Mouse (Mus musculus) hindbrain, embryonic 15.5 days (tissue): ENCODE measurements around the gene Sirt7. TPM values are rescaled to one million over a fixed set of nuclear protein-coding genes. Genes with fewer than 3 reads are reported as not detected.

Experiments
- ATAC-seq: fragments of 200-750 bp; cut with Nextera tagmentation; 2 replicates; pipeline ENCODE4 v1.8.0; 2017; ENCODE audit warnings: low read depth, moderate number of reproducible peaks, moderate TSS enrichment; ENCODE audit not compliant: low FRiP score
- H3K27ac ChIP-seq: fragments of 300-500 bp; sonication (generic); replicated peaks from 2 replicates; pipeline ENCODE4 v1.5.1; 2015; ENCODE audit warnings: mild to moderate bottlenecking, inconsistent platforms
- H3K27me3 ChIP-seq: fragments of 300-500 bp; sonication (generic); 2 replicates; pipeline ENCODE4 v1.6.1; 2015; ENCODE audit warnings: control low read depth, inconsistent platforms
- H3K36me3 ChIP-seq: fragments of 300-500 bp; sonication (generic); 2 replicates; pipeline ENCODE4 v1.6.1; 2015; ENCODE audit warnings: control low read depth, inconsistent platforms
- H3K4me1 ChIP-seq: fragments of 300-500 bp; sonication (generic); replicated peaks from 2 replicates; pipeline ENCODE4 v1.6.1; 2015; ENCODE audit warnings: control low read depth, inconsistent platforms
- H3K4me2 ChIP-seq: fragments of 300-500 bp; sonication (generic); 2 replicates; pipeline ENCODE4 v1.6.1; 2015; ENCODE audit warnings: moderate library complexity, mild to moderate bottlenecking, inconsistent platforms
- H3K4me3 ChIP-seq: fragments of 300-500 bp; sonication (generic); 2 replicates; pipeline ENCODE4 v1.5.1; 2015; ENCODE audit warnings: mild to moderate bottlenecking, inconsistent platforms
- H3K9ac ChIP-seq: fragments of 300-500 bp; sonication (generic); 2 replicates; pipeline ENCODE4 v1.6.1; 2015; ENCODE audit warnings: inconsistent platforms
- H3K9me3 ChIP-seq: fragments of 300-500 bp; sonication (generic); 2 replicates; pipeline ENCODE4 v1.6.1; 2016; ENCODE audit warnings: control low read depth, inconsistent platforms
- WGBS: fragments of 180-500 bp; shearing (Covaris S2); methylation state at CpG from one replicate; pipeline ENCODE4 v1.1.7; 2015; 5-methylcytosine and 5-hydroxymethylcytosine counted together
- polyA plus RNA-seq: library from polyadenylated mRNA; unstranded; fragments of >200 nt; fragmentation: Nextera tagmentation; extraction: Ambion mirVana; gene quantifications from 2 replicates; pipeline ENCODE4 v1.2.1, GENCODE M21; 2015

Sirt7 gene
- polyA plus RNA-seq, 1 experiment from 2014 or later: 45.6 TPM

GRCm38 (mm10) chr11:120613481-120613972 lies 11.5 kb downstream of the Sirt7 start:
- ATAC-seq: no peak
- H3K36me3 ChIP-seq: peaks cover 36% of the 10 kb centered on the region
- no peaks in the 10 kb centered on the region; the same call in 1 of the 2 replicates for H3K27me3 ChIP-seq
- no peak overlapping the region for H3K4me2 ChIP-seq
- peaks cover 26% of the 10 kb centered on the region for H3K4me1 ChIP-seq
- no peak overlapping the region for H3K9ac ChIP-seq
- H3K27ac ChIP-seq: no peak overlapping the region
- H3K4me3 ChIP-seq: no peak overlapping the region
- WGBS: 87% methylated on average over 10 of the region's 10 CpGs
- no peaks in the 10 kb centered on the region for H3K9me3 ChIP-seq

GRCm38 (mm10) chr11:120612763-120613162 lies 12.3 kb downstream of the Sirt7 start:
- no peak overlapping the region for H3K9ac ChIP-seq
- ATAC-seq: no peak
- no peak overlapping the region for H3K4me3 ChIP-seq
- peaks cover 31% of the 10 kb centered on the region for H3K4me1 ChIP-seq
- H3K9me3 ChIP-seq: no peaks in the 10 kb centered on the region
- no peak overlapping the region for H3K4me2 ChIP-seq
- WGBS: 55% methylated on average over 6 of the region's 6 CpGs
- peaks cover 32% of the 10 kb centered on the region for H3K36me3 ChIP-seq
- no peaks in the 10 kb centered on the region; the same call in 1 of the 2 replicates for H3K27me3 ChIP-seq
- H3K27ac ChIP-seq: no peak overlapping the region

- no peaks in the 10 kb centered on the region for H3K9me3 ChIP-seq
- no peak overlapping the region for H3K9ac ChIP-seq
- no peaks in the 10 kb centered on the region; the same call in 1 of the 2 replicates for H3K27me3 ChIP-seq
- H3K36me3 ChIP-seq: peaks cover 35% of the 10 kb centered on the region
- no peak overlapping the region for H3K4me3 ChIP-seq
- no peak for ATAC-seq
- WGBS: 81% methylated on average over 9 of the region's 9 CpGs
- H3K27ac ChIP-seq: no peak overlapping the region
- H3K4me1 ChIP-seq: peaks cover 15% of the 10 kb centered on the region
- H3K4me2 ChIP-seq: no peak overlapping the region
Measured at GRCm38 (mm10) chr11:120610477-120611046, 14.5 kb downstream of the Sirt7 start.

DNA sequence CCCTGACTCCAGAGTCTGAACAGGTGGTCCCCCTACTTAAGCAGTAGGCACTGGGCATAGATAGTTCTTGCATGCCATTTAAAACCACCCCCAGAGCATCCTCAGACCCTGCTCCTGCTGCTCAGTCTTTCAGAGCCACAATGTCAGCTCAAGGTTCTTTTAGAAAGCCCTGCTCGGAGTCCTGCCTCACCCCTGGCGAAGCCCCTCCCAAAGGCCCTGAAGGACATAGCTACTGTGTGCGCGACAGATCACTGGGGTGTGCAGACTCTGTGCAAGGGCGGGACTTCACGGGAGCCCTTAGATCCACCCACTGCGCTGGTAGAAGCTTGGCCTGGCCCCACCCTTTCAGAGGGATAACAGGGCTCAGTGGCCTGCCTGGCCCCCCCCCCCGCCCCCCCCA lies 15.8 kb downstream of the Sirt7 start:
- no peak overlapping the region for H3K4me3 ChIP-seq
- no peak overlapping the region for H3K27ac ChIP-seq
- no peak overlapping the region for H3K9ac ChIP-seq
- WGBS: 46% methylated on average over 8 of the region's 8 CpGs
- no peaks in the 10 kb centered on the region; the same call in 1 of the 2 replicates for H3K27me3 ChIP-seq
- H3K36me3 ChIP-seq: peaks cover 45% of the 10 kb centered on the region
- H3K4me1 ChIP-seq: peaks cover 8% of the 10 kb centered on the region
- peak overlapping the region; percentile 47; the same call in 1 of the 2 replicates for H3K4me2 ChIP-seq
- H3K9me3 ChIP-seq: no peaks in the 10 kb centered on the region
- ATAC-seq: no peak

- peak within 1 kb of the TSS; percentile 11 for H3K4me3 ChIP-seq
- 0 out of 2 replicates have a peak within 1 kb of the TSS, but pooled peaks have one; percentile 12 for H3K9ac ChIP-seq
- peak within 1 kb of the TSS; percentile 47 for H3K4me2 ChIP-seq
- no peaks in the 10 kb centered on the region for H3K9me3 ChIP-seq
- 9% methylated on average over 44 of the region's 45 CpGs for WGBS
- H3K36me3 ChIP-seq: peaks cover 45% of the 10 kb centered on the region
- no peak for ATAC-seq
- no peaks in the 10 kb centered on the region; the same call in 1 of the 2 replicates for H3K27me3 ChIP-seq
- H3K4me1 ChIP-seq: peaks cover 8% of the 10 kb centered on the region
- H3K27ac ChIP-seq: no peak within 1 kb of the TSS
Measured at GRCm38 (mm10) chr11:120608241-120609034, 16.6 kb downstream of the Sirt7 start, which contains the start of gene Npb. Gene Npb (plus strand): TSS chr11:120608477.

DNA sequence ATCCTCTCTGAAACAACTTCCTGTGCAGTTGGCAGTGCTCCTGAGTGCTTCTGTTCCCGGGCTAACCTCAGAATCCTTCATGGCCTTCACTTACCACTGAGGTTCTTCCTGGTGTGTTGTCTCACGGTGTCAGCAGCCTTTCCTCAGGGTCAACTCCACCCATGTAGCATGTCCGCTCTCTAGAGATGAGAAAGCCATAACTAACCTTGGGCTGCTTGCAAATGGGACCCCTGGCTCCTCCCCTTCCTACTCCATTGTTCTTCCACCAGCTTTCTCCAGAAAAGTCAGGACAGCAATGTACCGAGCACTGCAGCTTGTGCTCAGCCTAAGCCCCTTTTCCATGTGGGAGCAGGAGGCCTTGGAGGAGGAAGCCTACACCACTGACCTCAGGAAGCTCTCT lies 18.3 kb downstream of the Sirt7 start:
- WGBS: 79% methylated on average over 4 of the region's 4 CpGs
- Histone ChIP-seq H3K27me3 (no peaks in the 10 kb centered on the region; the same call in 1 of the 2 replicates), H3K4me3 (no peak overlapping the region), H3K36me3 (peaks cover 46% of the 10 kb centered on the region), H3K9me3 (no peaks in the 10 kb centered on the region), H3K4me1 (peaks cover 8% of the 10 kb centered on the region), H3K9ac (no peak overlapping the region), H3K27ac (no peak overlapping the region), H3K4me2 (no peak overlapping the region)
- no peak for ATAC-seq

DNA sequence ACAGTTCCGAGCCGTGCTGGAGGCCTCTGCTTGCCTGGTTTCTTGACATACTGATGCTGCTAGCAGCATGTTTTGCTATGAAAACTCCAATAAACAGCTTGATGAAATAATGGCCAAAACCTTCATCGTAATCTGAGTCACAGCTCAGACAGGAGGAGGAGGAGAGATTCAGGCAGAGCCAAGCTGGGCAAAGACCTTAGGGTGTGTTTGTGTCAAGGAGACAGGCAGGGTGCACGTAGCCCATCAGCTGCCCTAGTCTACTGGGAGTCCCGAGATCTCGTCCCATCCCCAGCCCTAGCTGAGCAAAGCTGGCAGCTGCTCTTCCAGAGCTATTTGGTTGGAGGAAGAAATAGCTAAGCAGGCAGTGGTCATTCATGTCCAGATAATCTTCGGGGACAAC lies 19.4 kb downstream of the Sirt7 start:
- WGBS: 91% methylated on average over 7 of the region's 7 CpGs
- peaks cover 8% of the 10 kb centered on the region for H3K4me1 ChIP-seq
- no peaks in the 10 kb centered on the region for H3K9me3 ChIP-seq

GRCm38 (mm10) chr11:120603545-120603944 lies 21.5 kb downstream of the Sirt7 start:
- Histone ChIP-seq H3K36me3 (peaks cover 37% of the 10 kb centered on the region), H3K9me3 (no peaks in the 10 kb centered on the region), H3K9ac (no peak overlapping the region), H3K4me1 (peaks cover 12% of the 10 kb centered on the region), H3K4me2 (no peak overlapping the region), H3K27ac (no peak overlapping the region), H3K4me3 (no peak overlapping the region), H3K27me3 (no peaks in the 10 kb centered on the region)
- ATAC-seq: no peak
- 87% methylated on average over 2 of the region's 2 CpGs for WGBS

More for the DNA sequence above, 19.4 kb downstream of the Sirt7 start:
- no peak for ATAC-seq
- no peak overlapping the region for H3K27ac ChIP-seq
- no peak overlapping the region for H3K9ac ChIP-seq
- H3K4me2 ChIP-seq: no peak overlapping the region
- H3K4me3 ChIP-seq: no peak overlapping the region
- H3K36me3 ChIP-seq: peaks cover 42% of the 10 kb centered on the region
- no peaks in the 10 kb centered on the region; the same call in 1 of the 2 replicates for H3K27me3 ChIP-seq

DNA sequence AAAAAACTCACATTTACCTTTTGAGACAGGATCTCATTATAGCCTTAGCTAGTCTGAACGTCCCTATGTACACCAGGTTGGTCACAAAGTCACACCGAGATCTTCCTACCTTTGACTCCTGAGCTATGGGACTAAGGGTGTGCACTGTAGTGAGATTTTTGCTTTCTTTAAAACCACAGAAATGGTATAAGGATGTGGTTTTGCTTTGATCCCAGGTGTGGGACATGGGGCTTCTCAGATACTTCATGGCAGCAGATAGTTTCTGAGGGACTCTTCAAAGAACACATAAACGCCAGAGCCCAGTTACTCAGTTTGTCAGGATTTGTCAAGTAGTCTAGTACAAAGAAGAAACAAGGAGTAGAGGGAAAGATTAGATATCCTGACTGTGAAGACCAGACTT lies 24.3 kb downstream of the Sirt7 start:
- H3K9ac ChIP-seq: no peak overlapping the region
- no peak overlapping the region for H3K4me3 ChIP-seq
- H3K4me2 ChIP-seq: no peak overlapping the region
- peaks cover 23% of the 10 kb centered on the region for H3K4me1 ChIP-seq
- no peak overlapping the region for H3K27ac ChIP-seq
- peaks cover 46% of the 10 kb centered on the region for H3K36me3 ChIP-seq
- no peaks in the 10 kb centered on the region for H3K27me3 ChIP-seq
- H3K9me3 ChIP-seq: no peaks in the 10 kb centered on the region
- WGBS: 93% methylated on average over 3 of the region's 3 CpGs
- no peak for ATAC-seq

DNA sequence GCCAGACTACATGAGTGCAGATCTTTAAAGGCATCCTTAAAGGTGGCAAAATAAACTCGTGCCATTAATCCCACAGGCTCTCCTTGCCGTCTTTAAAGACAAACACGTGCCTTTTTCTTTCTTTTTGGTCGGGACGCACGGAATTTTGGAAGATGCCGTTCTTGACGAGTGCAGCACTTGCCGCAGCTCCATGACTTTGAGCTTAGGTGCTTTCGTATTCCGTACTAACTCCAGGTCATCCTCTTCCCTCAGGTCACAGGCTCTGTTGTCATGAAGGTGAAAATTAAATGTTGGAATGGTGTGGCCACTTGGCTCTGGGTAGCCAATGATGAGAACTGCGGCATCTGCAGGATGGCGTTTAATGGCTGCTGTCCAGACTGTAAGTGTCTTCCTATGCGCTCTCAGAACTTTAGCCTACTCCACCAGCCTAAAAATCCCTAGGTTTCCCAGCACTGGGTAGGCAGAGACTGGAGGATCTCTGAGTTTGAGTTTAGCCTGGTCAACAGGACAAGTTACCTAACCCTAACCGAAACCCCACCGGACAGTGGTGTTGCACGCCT lies 26.0 kb downstream of the Sirt7 start:
- H3K9me3 ChIP-seq: no peaks in the 10 kb centered on the region
- H3K36me3 ChIP-seq: peaks cover 49% of the 10 kb centered on the region
- H3K27ac ChIP-seq: peak overlapping the region; percentile 80

GRCm38 (mm10) chr11:120598283-120598989 lies 26.6 kb downstream of the Sirt7 start, which contains the start of the genes Alyref and Anapc11:
Gene Alyref (minus strand): TSS chr11:120598365.
Gene Anapc11 (plus strand): TSS chr11:120598421.
- Histone ChIP-seq H3K4me3 (peak within 1 kb of the TSS; percentile 86), H3K4me2 (peak within 1 kb of the TSS; percentile 97), H3K4me1 (peaks cover 23% of the 10 kb centered on the region), H3K27ac (peak within 1 kb of the TSS; percentile 82), H3K36me3 (peaks cover 51% of the 10 kb centered on the region), H3K27me3 (no peaks in the 10 kb centered on the region), H3K9ac (peak within 1 kb of the TSS; percentile 79), H3K9me3 (no peaks in the 10 kb centered on the region)
- under 1% methylated on average over 78 of the region's 88 CpGs for WGBS
- ATAC-seq: peak; percentile 98

More for the DNA sequence above, 26.0 kb downstream of the Sirt7 start:
- peak overlapping the region; percentile 86 for H3K4me3 ChIP-seq
- H3K4me1 ChIP-seq: peaks cover 23% of the 10 kb centered on the region
- ATAC-seq: no peak
- no peaks in the 10 kb centered on the region for H3K27me3 ChIP-seq
- 46% methylated on average over 17 of the region's 17 CpGs for WGBS
- H3K9ac ChIP-seq: peak overlapping the region; percentile 45
- peak overlapping the region; percentile 97 for H3K4me2 ChIP-seq
